Mouse (Mus musculus) hindbrain, embryonic 16.5 days (tissue): ENCODE results near the gene Zdhhc17. TPM values are rescaled to one million over a fixed set of nuclear protein-coding genes. Genes with fewer than 3 reads are reported as not detected.

Experiments
- ATAC-seq: fragments of 200-750 bp; cut with Nextera tagmentation; 2 replicates; pipeline ENCODE4 v1.8.0; 2017; ENCODE audit warnings: moderate TSS enrichment, moderate library complexity
- H3K27ac ChIP-seq: fragments of 300-500 bp; sonication (generic); 2 replicates; pipeline ENCODE4 v1.5.1; 2014; ENCODE audit warnings: low read depth, mild to moderate bottlenecking, control low read depth, low read length, moderate library complexity
- H3K27me3 ChIP-seq: fragments of 300-500 bp; sonication (generic); replicated peaks from 2 replicates; pipeline ENCODE4 v1.6.1; 2014; ENCODE audit warnings: low read length; ENCODE audit not compliant: control insufficient read depth, insufficient read depth
- H3K36me3 ChIP-seq: fragments of 300-500 bp; sonication (generic); 2 replicates; pipeline ENCODE4 v1.6.1; 2014; ENCODE audit warnings: mild to moderate bottlenecking, low read length, moderate library complexity, mixed read lengths; ENCODE audit not compliant: control insufficient read depth, insufficient read depth
- H3K4me1 ChIP-seq: fragments of 300-500 bp; sonication (generic); 2 replicates; pipeline ENCODE4 v1.6.1; 2014; ENCODE audit warnings: low read depth, low read length; ENCODE audit not compliant: control insufficient read depth, insufficient read depth
- H3K4me2 ChIP-seq: fragments of 300-500 bp; sonication (generic); 2 replicates; pipeline ENCODE4 v1.6.1; 2014; ENCODE audit warnings: mild to moderate bottlenecking, low read length, control low read depth, moderate library complexity
- H3K4me3 ChIP-seq: fragments of 300-500 bp; sonication (generic); 2 replicates; pipeline ENCODE4 v1.5.1; 2014; ENCODE audit warnings: mild to moderate bottlenecking, low read length, control low read depth, moderate library complexity
- H3K9ac ChIP-seq: fragments of 300-500 bp; sonication (generic); 2 replicates; pipeline ENCODE4 v1.6.1; 2014; ENCODE audit warnings: low read depth, mild to moderate bottlenecking, control low read depth, low read length, moderate library complexity
- H3K9me3 ChIP-seq: fragments of 300-500 bp; sonication (generic); 2 replicates; pipeline ENCODE4 v1.6.1; 2014; ENCODE audit warnings: mild to moderate bottlenecking, low read length, moderate library complexity; ENCODE audit not compliant: control insufficient read depth
- WGBS: fragments of 180-500 bp; shearing (Covaris S2); extraction: QIAGEN DNeasy Blood & Tissue Kit; methylation state at CpG from one replicate; pipeline ENCODE4 v1.1.7; 2014; 5-methylcytosine and 5-hydroxymethylcytosine counted together
- polyA plus RNA-seq: library from polyadenylated mRNA; unstranded; fragments of >200 nt; fragmentation: Nextera tagmentation; extraction: Ambion mirVana; gene quantifications from 2 replicates; pipeline ENCODE4 v1.2.1, GENCODE M21; 2015

Gene Zdhhc17
- polyA plus RNA-seq, 1 experiment from 2014 or later: 51.2 TPM

DNA sequence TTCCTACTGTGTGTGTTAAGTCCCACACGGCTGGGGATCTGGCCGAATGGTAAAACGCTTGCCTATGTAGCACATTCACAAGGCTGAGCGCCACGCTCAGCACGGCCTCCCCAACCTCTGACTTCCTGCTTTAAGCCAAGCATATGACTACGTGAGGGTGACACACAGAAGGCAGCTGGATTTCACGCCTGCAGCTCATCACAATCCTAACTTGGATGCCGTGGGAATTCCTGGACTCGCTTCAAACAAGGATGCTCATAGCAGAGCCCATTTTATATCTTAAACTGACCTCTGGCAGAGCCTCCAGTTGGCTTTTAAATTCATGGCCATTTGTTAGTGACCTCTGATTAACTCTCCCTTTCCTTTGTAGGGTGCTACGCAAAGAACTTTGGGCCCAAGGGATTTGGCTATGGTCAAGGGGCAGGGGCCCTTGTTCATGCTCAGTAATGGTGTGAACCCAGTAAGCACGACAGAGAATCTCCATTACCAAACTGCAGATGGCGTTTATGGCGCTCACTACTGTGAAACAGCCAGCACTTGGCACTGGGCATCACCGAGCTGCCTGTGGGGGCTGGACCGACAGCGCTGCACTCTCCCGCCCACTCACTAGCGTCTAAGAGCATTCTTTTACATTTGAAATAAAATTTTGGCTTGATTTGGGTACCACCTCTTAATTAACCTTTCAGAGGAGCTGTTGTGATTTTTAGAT, 70.9 kb downstream of the Zdhhc17 start:
- no peak overlapping the region for H3K27ac ChIP-seq
- no peak overlapping the region for H3K4me3 ChIP-seq
- H3K9ac ChIP-seq: no peak overlapping the region
- 81% methylated on average over 19 of the region's 19 CpGs for WGBS
- H3K27me3 ChIP-seq: no peaks in the 10 kb centered on the region
- no peak overlapping the region for H3K4me2 ChIP-seq
- peaks cover 4% of the 10 kb centered on the region; the same call in 1 of the 2 replicates for H3K4me1 ChIP-seq
- peak; percentile 35; the same call in 1 of the 2 replicates for ATAC-seq
- H3K9me3 ChIP-seq: no peaks in the 10 kb centered on the region
- H3K36me3 ChIP-seq: peaks cover 12% of the 10 kb centered on the region

DNA sequence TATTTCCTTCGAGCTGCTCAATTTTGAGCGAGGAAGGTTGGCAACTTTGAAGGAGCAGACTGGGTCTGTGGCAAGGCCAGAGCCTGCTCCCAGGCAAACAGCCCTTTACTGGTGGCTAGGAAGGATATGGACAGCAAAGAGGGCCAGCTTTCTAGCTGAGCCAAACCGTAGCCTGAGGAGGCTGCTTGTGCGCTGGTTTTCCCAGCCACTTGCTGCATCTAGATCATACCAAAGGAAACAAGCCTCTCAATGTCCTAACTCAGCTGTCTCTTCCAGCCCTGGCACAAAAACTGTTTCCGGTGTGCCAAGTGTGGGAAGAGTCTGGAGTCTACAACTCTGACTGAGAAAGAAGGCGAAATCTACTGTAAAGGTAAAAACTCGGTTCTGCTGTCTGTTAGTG, 71.6 kb downstream of the Zdhhc17 start:
- WGBS: 93% methylated on average over 7 of the region's 7 CpGs

GRCm38 (mm10) chr10:110935669-110936068, 74.3 kb downstream of the Zdhhc17 start:
- no peak overlapping the region for H3K27ac ChIP-seq

More for the DNA sequence above, 71.6 kb downstream of the Zdhhc17 start:
- H3K36me3 ChIP-seq: peaks cover 12% of the 10 kb centered on the region
- no peak overlapping the region for H3K4me3 ChIP-seq
- H3K4me1 ChIP-seq: peaks cover 4% of the 10 kb centered on the region; the same call in 1 of the 2 replicates
- H3K27ac ChIP-seq: no peak overlapping the region
- H3K27me3 ChIP-seq: no peaks in the 10 kb centered on the region
- no peak overlapping the region for H3K4me2 ChIP-seq
- H3K9ac ChIP-seq: no peak overlapping the region
- no peaks in the 10 kb centered on the region for H3K9me3 ChIP-seq
- no peak for ATAC-seq

GRCm38 (mm10) chr10:110935081-110935480, 74.9 kb downstream of the Zdhhc17 start:
- Histone ChIP-seq H3K9ac (no peak overlapping the region), H3K36me3 (peaks cover 6% of the 10 kb centered on the region), H3K27ac (no peak overlapping the region), H3K4me3 (no peak overlapping the region), H3K27me3 (no peaks in the 10 kb centered on the region), H3K4me2 (no peak overlapping the region), H3K4me1 (peaks cover 23% of the 10 kb centered on the region), H3K9me3 (no peaks in the 10 kb centered on the region)
- ATAC-seq: no peak
- WGBS: 89% methylated on average over 11 of the region's 11 CpGs

More at GRCm38 (mm10) chr10:110935669-110936068, 74.3 kb downstream of the Zdhhc17 start:
- WGBS: 90% methylated on average over 7 of the region's 7 CpGs
- no peak overlapping the region for H3K4me3 ChIP-seq
- H3K4me1 ChIP-seq: peaks cover 19% of the 10 kb centered on the region
- peaks cover 6% of the 10 kb centered on the region for H3K36me3 ChIP-seq
- no peaks in the 10 kb centered on the region for H3K9me3 ChIP-seq
- no peak overlapping the region for H3K4me2 ChIP-seq
- no peak for ATAC-seq
- no peaks in the 10 kb centered on the region for H3K27me3 ChIP-seq
- no peak overlapping the region for H3K9ac ChIP-seq

GRCm38 (mm10) chr10:110933584-110933983, 76.4 kb downstream of the Zdhhc17 start:
- WGBS: 77% methylated on average over 5 of the region's 5 CpGs
- no peak overlapping the region for H3K27ac ChIP-seq

GRCm38 (mm10) chr10:110931913-110932560, 77.9 kb downstream of the Zdhhc17 start:
- Histone ChIP-seq H3K36me3 (no peaks in the 10 kb centered on the region), H3K9me3 (no peaks in the 10 kb centered on the region), H3K27ac (peak overlapping the region; percentile 76), H3K4me1 (peaks cover 29% of the 10 kb centered on the region), H3K9ac (peak overlapping the region; percentile 35), H3K4me2 (peak overlapping the region; percentile 46), H3K27me3 (no peaks in the 10 kb centered on the region), H3K4me3 (peak overlapping the region; percentile 23)
- ATAC-seq: peak; percentile 69
- 51% methylated on average over 20 of the region's 20 CpGs for WGBS

More at GRCm38 (mm10) chr10:110933584-110933983, 76.4 kb downstream of the Zdhhc17 start:
- Histone ChIP-seq H3K4me2 (no peak overlapping the region), H3K9ac (no peak overlapping the region), H3K27me3 (no peaks in the 10 kb centered on the region), H3K4me1 (peaks cover 28% of the 10 kb centered on the region), H3K4me3 (no peak overlapping the region), H3K9me3 (no peaks in the 10 kb centered on the region), H3K36me3 (peaks cover 2% of the 10 kb centered on the region; the same call in 1 of the 2 replicates)
- ATAC-seq: no peak

DNA sequence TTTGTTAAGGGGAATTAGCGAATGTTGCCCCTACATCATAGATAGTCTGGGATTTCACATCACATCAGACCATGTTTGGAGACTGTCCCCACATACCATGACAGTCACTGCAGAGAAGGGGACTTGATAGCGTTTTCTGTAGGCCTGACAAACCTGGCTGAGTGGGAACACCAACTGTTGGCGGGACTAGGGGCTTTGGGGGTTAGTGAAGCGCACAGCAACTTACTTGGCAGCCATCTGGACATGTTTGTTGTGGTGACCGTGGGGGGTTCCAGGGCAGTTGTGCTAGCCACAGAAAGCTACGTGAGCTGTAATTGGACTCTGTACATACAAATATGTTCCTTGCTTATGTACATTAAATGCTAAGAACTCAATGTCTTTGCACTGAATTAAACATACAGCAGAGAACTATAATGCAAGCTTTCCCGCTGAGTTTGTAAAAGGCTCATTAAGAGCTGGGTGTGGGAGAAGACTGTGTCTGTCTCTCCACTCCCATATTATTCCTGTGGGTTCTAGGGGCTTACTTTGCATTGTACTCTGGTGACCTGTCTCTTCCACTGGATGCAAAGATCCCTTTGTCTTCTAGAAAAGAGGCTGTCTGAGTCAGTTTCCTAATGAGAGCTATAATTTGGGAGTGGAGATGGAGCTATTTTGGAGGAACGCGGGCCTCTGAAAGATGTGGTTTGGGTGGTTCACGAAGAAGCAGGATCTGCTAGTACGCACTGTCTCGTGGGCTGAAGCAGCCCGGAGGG, 78.6 kb downstream of the Zdhhc17 start:
- no peaks in the 10 kb centered on the region for H3K9me3 ChIP-seq
- H3K4me2 ChIP-seq: peak overlapping the region; percentile 46
- peak; percentile 61 for ATAC-seq
- WGBS: 25% methylated on average over 13 of the region's 13 CpGs
- H3K27me3 ChIP-seq: no peaks in the 10 kb centered on the region
- peak overlapping the region; percentile 76 for H3K27ac ChIP-seq
- H3K4me1 ChIP-seq: peaks cover 32% of the 10 kb centered on the region
- H3K36me3 ChIP-seq: no peaks in the 10 kb centered on the region
- peak overlapping the region; percentile 23 for H3K4me3 ChIP-seq
- peak overlapping the region; percentile 35 for H3K9ac ChIP-seq

- Histone ChIP-seq H3K36me3 (no peaks in the 10 kb centered on the region), H3K27me3 (no peaks in the 10 kb centered on the region), H3K27ac (no peak overlapping the region), H3K4me3 (no peak overlapping the region), H3K9me3 (no peaks in the 10 kb centered on the region), H3K4me2 (no peak overlapping the region), H3K4me1 (peaks cover 32% of the 10 kb centered on the region), H3K9ac (no peak overlapping the region)
- ATAC-seq: no peak
- WGBS: 47% methylated on average over 4 of the region's 4 CpGs
Observed at GRCm38 (mm10) chr10:110929756-110930155, 80.2 kb downstream of the Zdhhc17 start.

DNA sequence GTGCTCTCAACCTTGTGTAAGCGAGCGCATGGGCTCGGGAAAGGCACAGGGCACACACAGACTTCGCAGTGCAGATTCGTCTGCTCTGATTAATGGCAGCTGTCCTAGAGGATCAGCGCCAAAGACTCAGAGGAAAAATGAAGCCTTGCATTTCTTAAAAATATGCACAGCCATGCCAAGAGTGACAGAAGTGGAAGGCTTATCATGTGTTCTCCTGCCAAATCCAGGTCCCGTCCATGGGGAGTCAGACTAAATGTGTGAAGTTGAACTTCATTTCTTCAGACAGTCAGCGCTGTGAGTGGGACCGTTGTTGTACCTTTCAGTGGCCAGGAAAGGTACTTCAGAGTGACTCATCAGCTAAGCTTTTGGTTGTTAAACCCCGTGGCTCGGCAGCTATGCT, 82.4 kb downstream of the Zdhhc17 start:
- Histone ChIP-seq H3K27me3 (no peaks in the 10 kb centered on the region), H3K9ac (no peak overlapping the region), H3K9me3 (no peaks in the 10 kb centered on the region), H3K4me3 (no peak overlapping the region), H3K4me2 (no peak overlapping the region), H3K27ac (no peak overlapping the region), H3K36me3 (no peaks in the 10 kb centered on the region), H3K4me1 (peaks cover 32% of the 10 kb centered on the region)
- ATAC-seq: peak; percentile 48; the same call in 1 of the 2 replicates
- 57% methylated on average over 11 of the region's 11 CpGs for WGBS
